Mouse (Mus musculus): ENCODE results near the gene Dcaf6. TPM values are rescaled to one million over a fixed set of nuclear protein-coding genes. Genes with fewer than 3 reads are reported as not detected.
A peak's percentile ranks its signal among the peaks of the same experiment; 100 is the strongest.

Dcaf6 gene
- polyA plus RNA-seq, 1 experiment = 161 TPM

DNA sequence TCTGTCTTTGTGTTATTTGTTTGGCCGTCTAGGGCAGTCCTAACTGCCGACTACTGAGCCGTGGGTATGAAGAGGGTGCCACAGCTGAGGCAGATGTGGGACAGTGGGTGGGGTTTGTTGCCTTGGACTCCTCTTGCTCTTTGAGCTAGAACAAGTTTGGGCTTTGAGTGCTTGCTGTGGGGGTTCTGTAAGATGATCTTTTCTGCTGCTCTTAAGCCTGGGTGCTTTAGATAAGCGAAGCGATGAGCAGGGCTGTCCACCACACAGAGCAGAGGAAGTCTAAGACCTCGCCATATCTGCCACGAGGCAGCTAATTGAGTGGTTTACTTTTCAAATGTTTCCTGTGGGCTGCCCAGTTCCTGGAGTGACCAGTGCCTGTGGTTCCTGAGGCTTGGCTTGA lies 137.3 kb downstream of the Dcaf6 start:
- no peak overlapping the region for H3K4me3 ChIP-seq (ENCODE audit: control insufficient read depth, low read depth, low read length)
- no peak overlapping the region for H3K27ac ChIP-seq (ENCODE audit: control insufficient read depth, insufficient read depth, low read depth, low read length)
- no peaks in the 10 kb centered on the region for H3K27me3 ChIP-seq (ENCODE audit: control insufficient read depth, insufficient read depth, low read length)
- no peak for TF ChIP-seq POLR2A (IDR thresholded peaks at IDR 0.05; ENCODE audit: control insufficient read depth, low read depth, low read length)
- TF ChIP-seq CTCF (IDR thresholded peaks at IDR 0.05; ENCODE audit: control insufficient read depth, insufficient read depth, insufficient replicate concordance, low read depth, low read length) = no peak
- H3K36me3 ChIP-seq (ENCODE audit: control insufficient read depth, insufficient read depth, low read length) = no peaks in the 10 kb centered on the region
- H3K4me1 ChIP-seq (ENCODE audit: control insufficient read depth, insufficient read depth, low read length) = no peaks in the 10 kb centered on the region

DNA sequence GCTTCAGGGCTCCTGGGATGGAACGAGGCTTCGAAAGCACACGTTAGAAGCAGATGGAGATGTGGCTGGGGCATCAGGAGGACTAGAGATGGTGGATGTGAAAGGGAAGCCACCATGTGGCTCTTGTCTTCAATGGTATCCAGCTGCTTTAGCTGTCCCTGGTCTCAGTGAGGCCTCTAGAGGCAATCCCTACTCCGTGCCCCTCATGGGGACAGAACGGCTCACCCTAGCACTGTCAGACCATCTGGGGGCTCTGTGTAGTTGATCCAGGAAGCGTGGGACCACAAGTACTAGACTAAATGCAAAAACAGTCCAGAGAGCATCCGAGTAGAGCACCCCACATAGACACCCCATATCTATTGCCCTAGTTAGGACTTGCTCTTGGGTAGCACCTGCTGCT lies 138.4 kb downstream of the Dcaf6 start:
- Histone ChIP-seq H3K27me3 (ENCODE audit: control insufficient read depth, insufficient read depth, low read length) (no peaks in the 10 kb centered on the region), H3K27ac (ENCODE audit: control insufficient read depth, insufficient read depth, low read depth, low read length) (no peak overlapping the region), H3K4me3 (ENCODE audit: control insufficient read depth, low read depth, low read length) (no peak overlapping the region), H3K4me1 (ENCODE audit: control insufficient read depth, insufficient read depth, low read length) (no peaks in the 10 kb centered on the region), H3K36me3 (ENCODE audit: control insufficient read depth, insufficient read depth, low read length) (no peaks in the 10 kb centered on the region)
- TF ChIP-seq POLR2A (IDR thresholded peaks at IDR 0.05; ENCODE audit: control insufficient read depth, low read depth, low read length) (no peak), CTCF (IDR thresholded peaks at IDR 0.05; ENCODE audit: control insufficient read depth, insufficient read depth, insufficient replicate concordance, low read depth, low read length) (no peak)

DNA sequence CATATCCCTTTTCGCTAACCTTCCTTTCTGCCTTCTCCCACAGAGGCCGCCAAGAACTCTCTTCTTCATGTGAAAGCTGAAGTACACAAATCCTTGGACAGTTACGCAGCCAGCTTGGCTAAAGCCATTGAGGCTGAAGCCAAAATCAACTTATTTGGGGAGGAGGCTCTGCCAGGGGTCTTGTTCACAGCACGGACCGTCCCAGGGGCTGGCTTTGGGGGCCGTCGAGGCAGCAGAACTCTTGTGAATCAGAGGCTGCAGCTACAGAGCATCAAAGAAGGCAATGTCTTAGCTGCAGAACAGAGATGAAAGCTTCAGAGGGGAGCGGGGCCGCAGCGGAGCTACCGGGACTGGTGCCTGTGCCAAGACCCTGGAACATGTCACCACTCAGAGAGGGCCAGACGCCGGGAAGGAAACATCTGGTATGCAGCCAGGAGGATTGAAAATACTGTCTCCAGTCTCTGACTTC lies 138.8 kb downstream of the Dcaf6 start:
- TF ChIP-seq POLR2A (IDR thresholded peaks at IDR 0.05; ENCODE audit: control insufficient read depth, low read depth, low read length) = no peak
- TF ChIP-seq CTCF (IDR thresholded peaks at IDR 0.05; ENCODE audit: control insufficient read depth, insufficient read depth, insufficient replicate concordance, low read depth, low read length) = no peak
- H3K4me1 ChIP-seq (ENCODE audit: control insufficient read depth, insufficient read depth, low read length) = no peaks in the 10 kb centered on the region
- no peak overlapping the region for H3K27ac ChIP-seq (ENCODE audit: control insufficient read depth, insufficient read depth, low read depth, low read length)
- no peak overlapping the region for H3K4me3 ChIP-seq (ENCODE audit: control insufficient read depth, low read depth, low read length)
- H3K36me3 ChIP-seq (ENCODE audit: control insufficient read depth, insufficient read depth, low read length) = no peaks in the 10 kb centered on the region
- no peaks in the 10 kb centered on the region for H3K27me3 ChIP-seq (ENCODE audit: control insufficient read depth, insufficient read depth, low read length)

DNA sequence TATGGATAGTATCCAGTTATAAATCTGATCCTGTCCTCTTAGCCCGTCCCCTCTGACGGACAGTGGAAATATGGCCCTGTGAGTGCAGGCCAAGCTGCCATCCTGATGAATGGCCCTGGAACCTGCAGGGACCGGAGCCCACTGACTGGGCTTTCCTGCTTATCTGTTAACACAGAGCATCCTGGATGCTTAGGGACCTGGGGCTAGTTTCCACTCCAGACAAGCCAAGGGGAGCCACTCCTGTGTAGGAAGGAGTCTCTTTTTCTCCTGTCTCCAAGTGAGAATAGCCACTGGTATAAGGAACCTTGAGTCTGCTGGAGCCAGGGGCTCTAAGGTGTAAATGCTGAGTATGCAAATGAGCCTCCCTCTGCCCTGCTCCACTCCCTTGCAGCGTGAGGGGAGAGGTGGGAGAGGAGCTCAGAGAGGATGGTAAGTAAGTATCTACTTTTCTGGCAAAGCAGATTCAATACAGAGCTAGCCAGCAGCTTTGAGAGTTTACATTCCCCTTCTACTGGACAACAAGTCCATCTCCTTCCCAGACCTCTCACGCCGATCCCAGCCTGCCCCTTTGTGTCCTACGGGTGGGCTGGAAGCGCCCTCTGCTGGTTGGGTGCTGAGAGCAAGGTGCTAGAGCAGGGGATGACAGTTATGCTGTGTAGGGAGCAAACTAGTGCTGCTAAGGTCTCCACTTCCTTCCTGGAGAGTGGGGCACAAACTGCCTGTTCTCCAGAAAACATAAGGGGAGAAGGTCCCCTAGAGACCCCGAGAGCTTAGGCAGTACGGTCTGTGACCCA lies 139.9 kb downstream of the Dcaf6 start:
- Histone ChIP-seq H3K27me3 (ENCODE audit: control insufficient read depth, insufficient read depth, low read length) (no peaks in the 10 kb centered on the region), H3K36me3 (ENCODE audit: control insufficient read depth, insufficient read depth, low read length) (no peaks in the 10 kb centered on the region), H3K27ac (ENCODE audit: control insufficient read depth, insufficient read depth, low read depth, low read length) (no peak overlapping the region), H3K4me1 (ENCODE audit: control insufficient read depth, insufficient read depth, low read length) (no peaks in the 10 kb centered on the region), H3K4me3 (ENCODE audit: control insufficient read depth, low read depth, low read length) (no peak overlapping the region)
- TF ChIP-seq CTCF (IDR thresholded peaks at IDR 0.05; ENCODE audit: control insufficient read depth, insufficient read depth, insufficient replicate concordance, low read depth, low read length) = peak; percentile 81; the same call in 1 of the 2 replicates
- TF ChIP-seq POLR2A (IDR thresholded peaks at IDR 0.05; ENCODE audit: control insufficient read depth, low read depth, low read length) = no peak

DNA sequence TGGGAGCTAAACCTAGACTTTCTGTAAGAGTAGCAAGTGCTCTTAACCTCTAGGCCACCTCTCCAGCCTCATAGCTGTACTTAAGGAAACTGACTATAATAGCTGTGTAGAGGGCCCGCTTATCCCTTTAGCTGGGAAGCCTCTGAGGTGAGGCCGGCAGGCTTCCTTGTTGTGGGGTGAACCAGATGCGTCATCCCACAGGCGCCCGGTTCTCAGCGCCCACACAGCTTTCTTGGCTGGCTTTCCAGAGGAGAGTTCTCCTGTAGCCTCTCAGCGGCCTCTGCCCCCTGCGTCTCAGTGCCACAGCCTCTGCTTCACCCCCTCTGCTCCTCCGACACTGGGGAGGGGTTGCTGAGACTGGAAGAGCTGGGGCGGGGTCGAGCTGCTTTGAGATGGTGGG lies 143.9 kb downstream of the Dcaf6 start:
- Histone ChIP-seq H3K36me3 (ENCODE audit: control insufficient read depth, insufficient read depth, low read length) (no peaks in the 10 kb centered on the region), H3K27ac (ENCODE audit: control insufficient read depth, insufficient read depth, low read depth, low read length) (no peak overlapping the region), H3K4me3 (ENCODE audit: control insufficient read depth, low read depth, low read length) (no peak overlapping the region), H3K27me3 (ENCODE audit: control insufficient read depth, insufficient read depth, low read length) (no peaks in the 10 kb centered on the region), H3K4me1 (ENCODE audit: control insufficient read depth, insufficient read depth, low read length) (no peaks in the 10 kb centered on the region)
- TF ChIP-seq POLR2A (IDR thresholded peaks at IDR 0.05; ENCODE audit: control insufficient read depth, low read depth, low read length) = no peak
- no peak for TF ChIP-seq CTCF (IDR thresholded peaks at IDR 0.05; ENCODE audit: control insufficient read depth, insufficient read depth, insufficient replicate concordance, low read depth, low read length)

DNA sequence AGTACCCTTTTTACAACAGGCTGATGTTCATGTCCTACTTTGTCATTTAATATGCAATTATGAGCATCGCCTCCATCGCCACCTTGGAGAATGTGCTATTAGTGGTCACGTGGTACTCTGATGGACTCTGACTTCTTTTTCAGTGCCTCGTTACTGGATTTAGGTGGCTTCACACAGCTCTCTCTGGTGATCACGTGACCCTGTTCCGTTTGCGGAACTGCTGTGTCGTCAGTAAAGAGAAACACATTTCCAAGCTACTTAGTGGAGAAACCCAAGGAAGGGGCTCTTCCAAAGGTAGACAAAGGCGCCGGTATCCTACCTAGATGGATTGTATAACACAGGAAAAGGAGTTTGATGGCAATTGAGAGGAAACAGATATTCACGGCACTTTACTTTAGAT lies 152.1 kb downstream of the Dcaf6 start:
- H3K27ac ChIP-seq (ENCODE audit: control insufficient read depth, insufficient read depth, low read depth, low read length) = no peak overlapping the region
- TF ChIP-seq CTCF (IDR thresholded peaks at IDR 0.05; ENCODE audit: control insufficient read depth, insufficient read depth, insufficient replicate concordance, low read depth, low read length) = no peak
- no peak for TF ChIP-seq POLR2A (IDR thresholded peaks at IDR 0.05; ENCODE audit: control insufficient read depth, low read depth, low read length)
- no peak overlapping the region for H3K4me3 ChIP-seq (ENCODE audit: control insufficient read depth, low read depth, low read length)
- H3K27me3 ChIP-seq (ENCODE audit: control insufficient read depth, insufficient read depth, low read length) = no peaks in the 10 kb centered on the region
- H3K4me1 ChIP-seq (ENCODE audit: control insufficient read depth, insufficient read depth, low read length) = no peaks in the 10 kb centered on the region
- H3K36me3 ChIP-seq (ENCODE audit: control insufficient read depth, insufficient read depth, low read length) = no peaks in the 10 kb centered on the region

DNA sequence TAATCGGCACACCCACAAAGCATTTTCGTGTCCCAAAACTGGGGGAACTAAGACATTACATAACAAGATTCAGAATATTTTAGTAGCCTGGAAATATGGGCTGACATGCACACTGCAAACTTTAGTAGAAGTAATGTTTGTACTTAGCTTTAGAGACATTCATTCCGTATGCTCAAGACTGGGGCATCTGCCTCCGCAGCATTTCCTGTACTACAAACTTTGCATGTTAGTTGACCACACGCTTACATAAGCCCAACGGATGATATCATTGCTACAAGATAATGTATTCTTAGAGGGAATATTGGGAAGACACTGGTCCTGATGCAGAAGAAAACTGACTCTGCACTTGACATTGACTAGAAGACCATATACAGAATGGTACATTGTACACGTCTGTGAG lies 155.9 kb downstream of the Dcaf6 start:
- H3K27ac ChIP-seq (ENCODE audit: control insufficient read depth, insufficient read depth, low read depth, low read length) = no peak overlapping the region
- H3K36me3 ChIP-seq (ENCODE audit: control insufficient read depth, insufficient read depth, low read length) = no peaks in the 10 kb centered on the region
- no peaks in the 10 kb centered on the region for H3K27me3 ChIP-seq (ENCODE audit: control insufficient read depth, insufficient read depth, low read length)
- TF ChIP-seq POLR2A (IDR thresholded peaks at IDR 0.05; ENCODE audit: control insufficient read depth, low read depth, low read length) (no peak), CTCF (IDR thresholded peaks at IDR 0.05; ENCODE audit: control insufficient read depth, insufficient read depth, insufficient replicate concordance, low read depth, low read length) (no peak)
- H3K4me3 ChIP-seq (ENCODE audit: control insufficient read depth, low read depth, low read length) = no peak overlapping the region
- H3K4me1 ChIP-seq (ENCODE audit: control insufficient read depth, insufficient read depth, low read length) = no peaks in the 10 kb centered on the region
